Mouse (Mus musculus) limb, embryonic 14.5 days (tissue): ENCODE data around the gene Gdpd1. TPM values are rescaled to one million over a fixed set of nuclear protein-coding genes. Genes with fewer than 3 reads are reported as not detected.

Experiments used
- ATAC-seq: fragments of 200-750 bp; cut with Nextera tagmentation; 2 replicates; pipeline ENCODE4 v1.8.0; 2017; ENCODE audit warnings: low read depth, moderate number of reproducible peaks, moderate TSS enrichment; ENCODE audit not compliant: low FRiP score
- DNase-seq: peaks from one replicate; pipeline ENCODE4 v3.0.0-alpha.2; 2015; ENCODE audit warnings: low spot score
- H3K27ac ChIP-seq: fragments of 300-500 bp; sonication (generic); replicated peaks from 2 replicates; pipeline ENCODE4 v1.5.1; 2014; ENCODE audit warnings: low read depth, mild to moderate bottlenecking, low read length, moderate library complexity, mixed read lengths
- H3K27me3 ChIP-seq: fragments of 300-500 bp; sonication (generic); 2 replicates; pipeline ENCODE4 v1.6.1; 2014; ENCODE audit warnings: low read length, mixed read lengths; ENCODE audit not compliant: control insufficient read depth, insufficient read depth
- H3K36me3 ChIP-seq: fragments of 300-500 bp; sonication (generic); 2 replicates; pipeline ENCODE4 v1.6.1; 2014; ENCODE audit warnings: mild to moderate bottlenecking, low read length, moderate library complexity, mixed read lengths; ENCODE audit not compliant: control insufficient read depth, insufficient read depth
- H3K4me1 ChIP-seq: fragments of 300-500 bp; sonication (generic); 2 replicates; pipeline ENCODE4 v1.6.1; 2014; ENCODE audit warnings: antibody characterized with exemption, low read length, mixed read lengths; ENCODE audit not compliant: control insufficient read depth, insufficient read depth
- H3K4me2 ChIP-seq: fragments of 300-500 bp; sonication (generic); replicated peaks from 2 replicates; pipeline ENCODE4 v1.6.1; 2014; ENCODE audit warnings: low read depth, mild to moderate bottlenecking, low read length, moderate library complexity; ENCODE audit not compliant: severe bottlenecking
- H3K4me3 ChIP-seq: fragments of 300-500 bp; sonication (generic); replicated peaks from 2 replicates; pipeline ENCODE4 v1.5.1; 2014; ENCODE audit warnings: low read length
- H3K9ac ChIP-seq: fragments of 300-500 bp; sonication (generic); 2 replicates; pipeline ENCODE4 v1.6.1; 2014; ENCODE audit warnings: mild to moderate bottlenecking, low read depth, low read length, moderate library complexity; ENCODE audit not compliant: severe bottlenecking
- H3K9me3 ChIP-seq: fragments of 300-500 bp; sonication (generic); 2 replicates; pipeline ENCODE4 v1.6.1; 2016; ENCODE audit warnings: low read length; ENCODE audit not compliant: control insufficient read depth
- POLR2A ChIP-seq: fragments of 200-500 bp; IDR thresholded peaks from 2 replicates; pipeline ENCODE4 v1.8.0; 2012; ENCODE audit warnings: inconsistent platforms, mild to moderate bottlenecking, moderate library complexity, borderline replicate concordance; ENCODE audit not compliant: insufficient read depth, insufficient read length; ENCODE audit errors: extremely low read depth
- WGBS: fragments of 180-500 bp; shearing (Covaris S2); extraction: QIAGEN DNeasy Blood & Tissue Kit; methylation state at CpG from one replicate; pipeline ENCODE4 v1.1.7; 2014; 5-methylcytosine and 5-hydroxymethylcytosine counted together
- polyA plus RNA-seq, 2 experiments: library from polyadenylated mRNA; depleted of rRNA in 1 of 2; stranded (reverse) in 1 of 2; unstranded in 1 of 2; fragments of >200 nt; fragmentation: Nextera tagmentation in 1 of 2; extraction: Ambion mirVana in 1 of 2; gene quantifications; 2 replicates each; pipeline versions ENCODE4 v1.2.1 to v1.2.3; 2012 to 2014

Gene Gdpd1
- polyA plus RNA-seq, 2 experiments = 8.8 to 19.3 TPM

- Histone ChIP-seq H3K9ac (no peak overlapping the region), H3K36me3 (no peaks in the 10 kb centered on the region), H3K4me1 (no peaks in the 10 kb centered on the region), H3K4me2 (no peak overlapping the region), H3K4me3 (no peak overlapping the region), H3K9me3 (no peaks in the 10 kb centered on the region), H3K27ac (no peak overlapping the region), H3K27me3 (no peaks in the 10 kb centered on the region)
- DNase-seq = no peak
- WGBS = 86% methylated on average over 5 of the region's 5 CpGs
- no peak for TF ChIP-seq POLR2A
- ATAC-seq = no peak
These were observed 53.4 kb downstream of the Gdpd1 start for GRCm38 (mm10) chr11:87020449-87020848.

- no peak for ATAC-seq
- H3K9me3 ChIP-seq = no peaks in the 10 kb centered on the region
- H3K4me2 ChIP-seq = no peak overlapping the region
- TF ChIP-seq POLR2A = no peak
- no peaks in the 10 kb centered on the region for H3K36me3 ChIP-seq
- no peak overlapping the region for H3K4me3 ChIP-seq
- no peak overlapping the region for H3K9ac ChIP-seq
- DNase-seq = no peak
- H3K4me1 ChIP-seq = no peaks in the 10 kb centered on the region
- 85% methylated on average over 8 of the region's 8 CpGs for WGBS
- no peaks in the 10 kb centered on the region for H3K27me3 ChIP-seq
- no peak overlapping the region for H3K27ac ChIP-seq
These were observed 54.4 kb downstream of the Gdpd1 start for GRCm38 (mm10) chr11:87019431-87019830.

- H3K27me3 ChIP-seq = no peaks in the 10 kb centered on the region
- DNase-seq = no peak
- H3K9me3 ChIP-seq = no peaks in the 10 kb centered on the region
- no peak overlapping the region for H3K4me2 ChIP-seq
- H3K9ac ChIP-seq = no peak overlapping the region
- H3K36me3 ChIP-seq = no peaks in the 10 kb centered on the region
- TF ChIP-seq POLR2A = no peak
- no peaks in the 10 kb centered on the region for H3K4me1 ChIP-seq
- ATAC-seq = no peak
- no peak overlapping the region for H3K27ac ChIP-seq
- H3K4me3 ChIP-seq = no peak overlapping the region
- WGBS = 31% methylated on average over 4 of the region's 4 CpGs
These were observed 55.8 kb downstream of the Gdpd1 start for GRCm38 (mm10) chr11:87018081-87018480.

GRCm38 (mm10) chr11:87015691-87016090 lies 58.2 kb downstream of the Gdpd1 start:
- Histone ChIP-seq H3K4me2 (no peak overlapping the region), H3K9me3 (no peaks in the 10 kb centered on the region), H3K27me3 (no peaks in the 10 kb centered on the region), H3K36me3 (no peaks in the 10 kb centered on the region), H3K9ac (no peak overlapping the region), H3K4me3 (no peak overlapping the region), H3K27ac (no peak overlapping the region), H3K4me1 (no peaks in the 10 kb centered on the region)
- ATAC-seq = no peak; the same call in 1 of the 2 replicates
- WGBS = 48% methylated on average over 3 of the region's 3 CpGs
- DNase-seq = no peak
- TF ChIP-seq POLR2A = no peak

- WGBS = 24% methylated on average over 9 of the region's 9 CpGs
- Histone ChIP-seq H3K4me2 (no peak overlapping the region), H3K4me1 (0 out of 2 replicates have a peak, but pooled peaks cover 4% of the 10 kb centered on the region), H3K27me3 (no peaks in the 10 kb centered on the region), H3K9me3 (no peaks in the 10 kb centered on the region), H3K36me3 (no peaks in the 10 kb centered on the region), H3K9ac (no peak overlapping the region), H3K27ac (no peak overlapping the region), H3K4me3 (no peak overlapping the region)
- DNase-seq = peak; percentile 82
- peak; percentile 62; the same call in 1 of the 2 replicates for ATAC-seq
- no peak for TF ChIP-seq POLR2A
These were observed 63.4 kb downstream of the Gdpd1 start for GRCm38 (mm10) chr11:87010476-87010875.

- Histone ChIP-seq H3K27me3 (no peaks in the 10 kb centered on the region), H3K9ac (no peak overlapping the region), H3K36me3 (no peaks in the 10 kb centered on the region), H3K9me3 (no peaks in the 10 kb centered on the region), H3K27ac (0 out of 2 replicates have a peak overlapping the region, but pooled peaks have one; percentile 28), H3K4me3 (no peak overlapping the region), H3K4me1 (0 out of 2 replicates have a peak, but pooled peaks cover 4% of the 10 kb centered on the region), H3K4me2 (no peak overlapping the region)
- 0 out of 2 replicates have a peak, but pooled peaks have one; percentile 55 for ATAC-seq
- TF ChIP-seq POLR2A = no peak
- peak; percentile 69 for DNase-seq
- WGBS = 31% methylated on average over 8 of the region's 8 CpGs
These were observed 66.5 kb downstream of the Gdpd1 start for GRCm38 (mm10) chr11:87007371-87007770.
